Mouse (Mus musculus): ENCODE measurements around the gene Gpr25.

The Gpr25 gene

DNA sequence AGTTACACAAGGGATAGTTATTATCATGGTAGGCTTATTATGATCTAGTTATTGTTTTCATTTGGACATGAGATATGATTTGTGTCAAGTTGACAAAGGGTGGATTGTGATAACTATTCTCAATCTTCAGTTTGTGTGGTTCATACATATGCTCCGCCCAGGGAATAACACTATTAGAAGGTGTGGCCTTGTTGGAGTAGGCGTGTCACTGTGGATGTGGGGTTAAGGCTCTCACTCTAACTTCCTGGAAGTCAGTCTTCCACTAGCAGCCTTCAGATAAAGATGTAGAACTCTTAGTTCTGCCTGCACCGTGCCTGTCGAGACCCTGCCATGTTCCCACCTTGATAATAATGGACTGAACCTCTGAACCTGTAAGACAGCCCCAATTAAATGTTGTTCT, 22.2 kb downstream of the Gpr25 start:
- in situ Hi-C loops (cut with MboI; ENCODE audit: low pct_unique_long_range_greater_than_20kb in 1 of 2, low sequenced_read_pairs in 2 of 2, unreplicated experiment in 1 of 2) = no loop called here

DNA sequence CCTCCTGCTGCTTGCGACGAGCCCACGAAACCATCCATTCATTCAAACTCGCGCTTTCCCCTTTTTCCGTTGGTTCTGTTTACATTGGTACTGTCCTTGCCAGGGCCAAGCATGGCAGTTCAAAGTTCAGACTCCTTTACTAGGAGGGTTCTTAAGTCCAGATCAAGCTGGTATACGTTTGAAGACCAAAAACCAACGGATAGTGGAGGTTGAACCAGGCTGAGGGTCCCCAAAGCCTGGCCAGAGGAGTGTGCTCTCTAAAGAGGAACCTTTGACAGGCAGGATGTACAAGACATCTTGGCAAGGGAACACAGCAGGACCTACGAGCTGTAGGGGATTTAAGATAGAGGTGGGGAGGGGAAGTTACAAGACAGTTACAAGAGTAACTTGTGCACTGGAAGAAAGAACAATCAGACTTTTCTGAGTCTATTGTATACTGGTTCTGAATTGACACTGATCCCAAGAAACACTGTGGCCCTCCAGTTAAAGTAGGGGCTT, 26.0 kb downstream of the Gpr25 start:
- in situ Hi-C loops (cut with MboI; ENCODE audit: low pct_unique_long_range_greater_than_20kb in 1 of 2, low sequenced_read_pairs in 2 of 2, unreplicated experiment in 1 of 2) = no loop called here

DNA sequence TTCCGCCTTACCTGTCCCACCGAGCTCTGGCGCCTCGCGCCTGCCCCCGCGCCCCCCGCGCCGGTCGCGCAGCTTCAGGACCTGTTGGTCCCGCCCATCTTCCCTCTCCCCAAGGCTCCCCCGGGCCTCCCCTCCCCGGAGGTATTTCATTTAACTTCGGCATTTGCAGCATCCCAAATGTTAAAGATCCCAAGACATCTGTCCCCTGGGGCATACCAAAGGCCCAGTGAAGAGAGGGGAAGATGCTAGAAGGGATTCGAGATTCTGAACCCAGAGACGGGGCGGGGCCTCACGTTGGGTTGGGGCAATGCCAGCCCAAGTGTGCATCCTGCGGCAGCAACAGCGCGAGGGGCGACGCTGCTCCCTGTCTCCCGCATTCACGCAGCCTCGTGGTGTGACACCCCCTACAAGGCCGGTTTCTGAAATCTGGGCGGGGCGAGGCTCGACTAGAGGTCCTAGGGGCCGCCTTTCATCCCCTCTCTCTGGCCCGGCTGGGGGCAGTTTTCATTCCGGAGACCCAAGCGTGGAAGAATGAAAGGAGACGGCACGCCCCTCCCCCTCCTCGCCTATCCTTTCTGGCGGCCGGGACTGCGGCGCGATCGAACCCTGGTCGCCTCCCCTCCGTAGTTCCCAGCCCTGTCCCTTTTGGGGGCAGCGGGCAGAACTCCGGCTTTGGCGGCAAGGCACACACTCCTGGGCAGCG, 26.6 kb downstream of the Gpr25 start, which contains the start of gene Inava:
Inava (minus strand) TSS at position 373 of the 703 bp plus-strand sequence.
- in situ Hi-C loops (cut with MboI; ENCODE audit: low pct_unique_long_range_greater_than_20kb in 1 of 2, low sequenced_read_pairs in 2 of 2, unreplicated experiment in 1 of 2) = no loop called here

DNA sequence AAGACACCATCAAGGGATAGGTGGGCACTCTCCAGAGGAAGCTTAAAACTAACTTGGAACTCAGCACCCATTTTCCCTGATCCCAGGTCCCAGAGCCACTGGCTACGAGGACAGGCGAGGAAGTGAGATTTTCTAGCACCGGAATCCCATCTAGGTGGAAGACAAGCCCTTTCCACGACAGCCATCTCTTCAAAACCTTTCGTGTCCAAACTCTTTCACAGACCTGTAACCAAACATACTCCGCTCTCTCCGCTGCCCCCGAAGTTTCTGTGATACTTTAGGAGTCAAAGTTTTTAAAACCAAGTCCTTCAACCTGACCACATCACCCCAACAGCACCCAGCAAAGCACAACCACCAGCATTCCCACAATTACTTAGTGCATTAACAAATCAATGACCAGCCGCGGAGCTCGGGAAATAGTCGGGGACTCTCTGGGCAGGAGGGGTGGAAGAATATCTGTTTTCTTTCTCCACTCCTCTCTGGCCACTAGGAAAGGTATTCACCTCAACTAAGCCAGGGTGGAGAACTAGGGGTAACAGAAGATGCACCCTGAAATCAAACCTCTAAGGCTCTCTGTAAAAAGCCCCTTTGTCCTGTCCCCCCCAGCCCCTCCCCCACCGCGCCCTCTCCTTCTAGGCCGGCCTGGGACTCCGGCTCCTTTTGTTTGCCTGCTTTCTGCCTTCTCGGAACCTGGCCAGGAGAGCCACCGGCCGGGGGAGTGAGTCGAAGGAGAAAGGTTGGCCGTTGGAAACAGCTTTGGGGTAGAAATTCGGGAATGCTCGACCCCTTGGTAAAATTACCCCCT, 27.5 kb downstream of the Gpr25 start:
- in situ Hi-C loops (cut with MboI; ENCODE audit: low pct_unique_long_range_greater_than_20kb in 1 of 2, low sequenced_read_pairs in 2 of 2, unreplicated experiment in 1 of 2) = no loop called here

DNA sequence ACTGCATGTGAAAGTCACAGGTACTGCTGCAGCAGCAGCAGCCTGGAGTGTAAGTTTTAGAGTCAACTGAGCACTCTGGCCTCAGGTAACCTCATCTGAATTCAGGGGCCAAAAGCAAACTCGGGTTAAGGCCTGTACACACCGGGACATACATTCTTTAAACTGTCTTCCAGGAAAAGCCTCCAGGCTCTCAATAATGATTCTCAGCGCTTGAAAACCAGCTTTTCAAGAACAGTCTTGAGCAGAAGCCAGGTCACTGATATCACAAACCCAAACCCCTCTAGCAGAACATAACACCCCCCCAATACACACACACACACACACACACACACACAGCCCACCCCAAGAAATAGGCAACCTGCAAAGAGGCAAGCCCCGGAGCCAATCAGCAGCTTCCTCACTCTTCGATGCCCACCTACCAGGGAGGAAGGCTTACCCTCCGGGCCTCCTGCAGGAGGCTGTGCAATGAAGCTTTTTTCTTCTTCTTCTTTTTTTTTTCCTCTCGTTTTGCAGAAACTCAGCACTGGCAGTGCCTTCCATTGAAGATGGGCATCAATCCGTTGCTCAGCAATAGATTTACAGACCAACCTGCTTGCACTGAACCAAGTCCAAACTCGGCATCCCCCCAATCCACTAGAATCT, 28.3 kb downstream of the Gpr25 start:
- in situ Hi-C loops (cut with MboI; ENCODE audit: low pct_unique_long_range_greater_than_20kb in 1 of 2, low sequenced_read_pairs in 2 of 2, unreplicated experiment in 1 of 2) = no loop called here

DNA sequence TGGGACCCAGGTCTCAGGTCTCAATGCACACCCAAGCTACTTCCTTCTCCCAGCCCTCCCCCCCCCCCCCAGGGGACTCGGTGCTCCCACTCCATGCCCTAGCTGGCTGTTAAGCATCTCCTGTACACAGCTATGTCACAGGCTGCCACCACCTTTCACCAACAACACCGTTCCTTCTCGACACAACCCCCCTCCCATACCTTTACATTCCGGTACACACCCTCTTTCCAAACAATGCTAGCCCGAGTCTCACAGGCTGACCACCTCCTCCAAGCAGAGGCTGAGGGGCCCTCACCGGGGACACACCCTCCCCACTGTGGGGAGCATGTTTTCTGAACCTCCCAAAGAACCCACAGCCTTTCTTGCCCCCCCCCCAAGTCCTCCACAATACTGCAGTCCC, 29.1 kb downstream of the Gpr25 start:
- in situ Hi-C loops (cut with MboI; ENCODE audit: low pct_unique_long_range_greater_than_20kb in 1 of 2, low sequenced_read_pairs in 2 of 2, unreplicated experiment in 1 of 2) = no loop called here

DNA sequence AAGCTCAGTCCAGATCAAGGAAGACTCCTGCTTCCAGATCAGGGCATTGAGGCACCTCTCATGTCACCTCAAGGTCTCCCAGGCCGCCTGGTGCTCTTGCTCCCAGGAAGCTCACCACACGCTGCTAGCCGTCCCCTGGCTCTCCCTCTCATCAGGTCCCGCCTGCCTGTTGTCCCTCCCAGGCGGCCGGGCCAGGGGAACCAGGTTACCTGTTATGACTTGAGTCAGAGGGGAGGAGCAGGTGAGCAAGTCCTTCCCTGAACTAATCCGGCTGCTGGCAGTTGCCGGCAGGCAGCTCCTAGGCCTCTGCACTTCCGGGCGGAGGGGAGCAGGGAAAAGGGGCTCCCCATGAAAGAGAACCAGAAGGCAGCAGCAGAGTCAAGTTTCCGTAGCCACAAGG, 30.5 kb downstream of the Gpr25 start:
- in situ Hi-C loops (cut with MboI; ENCODE audit: low pct_unique_long_range_greater_than_20kb in 1 of 2, low sequenced_read_pairs in 2 of 2, unreplicated experiment in 1 of 2) = no loop called here

DNA sequence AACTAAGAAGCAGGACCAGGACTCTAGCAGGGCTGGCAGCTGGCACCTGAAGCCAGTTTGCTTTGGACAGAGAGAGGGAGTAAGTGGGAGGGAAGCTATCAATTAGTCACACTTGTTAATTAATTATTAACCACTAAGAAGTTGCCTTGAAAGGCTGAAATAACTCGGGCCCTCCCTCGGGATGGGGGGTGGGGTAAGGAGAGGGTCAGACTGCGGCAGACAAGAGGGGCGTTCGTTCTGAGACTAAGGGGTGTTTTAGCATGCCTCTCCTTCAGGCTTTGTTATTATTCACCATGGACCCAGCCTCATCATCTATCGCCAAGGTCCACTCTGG, 31.7 kb downstream of the Gpr25 start:
- in situ Hi-C loops (cut with MboI; ENCODE audit: low pct_unique_long_range_greater_than_20kb in 1 of 2, low sequenced_read_pairs in 2 of 2, unreplicated experiment in 1 of 2) = no loop called here

DNA sequence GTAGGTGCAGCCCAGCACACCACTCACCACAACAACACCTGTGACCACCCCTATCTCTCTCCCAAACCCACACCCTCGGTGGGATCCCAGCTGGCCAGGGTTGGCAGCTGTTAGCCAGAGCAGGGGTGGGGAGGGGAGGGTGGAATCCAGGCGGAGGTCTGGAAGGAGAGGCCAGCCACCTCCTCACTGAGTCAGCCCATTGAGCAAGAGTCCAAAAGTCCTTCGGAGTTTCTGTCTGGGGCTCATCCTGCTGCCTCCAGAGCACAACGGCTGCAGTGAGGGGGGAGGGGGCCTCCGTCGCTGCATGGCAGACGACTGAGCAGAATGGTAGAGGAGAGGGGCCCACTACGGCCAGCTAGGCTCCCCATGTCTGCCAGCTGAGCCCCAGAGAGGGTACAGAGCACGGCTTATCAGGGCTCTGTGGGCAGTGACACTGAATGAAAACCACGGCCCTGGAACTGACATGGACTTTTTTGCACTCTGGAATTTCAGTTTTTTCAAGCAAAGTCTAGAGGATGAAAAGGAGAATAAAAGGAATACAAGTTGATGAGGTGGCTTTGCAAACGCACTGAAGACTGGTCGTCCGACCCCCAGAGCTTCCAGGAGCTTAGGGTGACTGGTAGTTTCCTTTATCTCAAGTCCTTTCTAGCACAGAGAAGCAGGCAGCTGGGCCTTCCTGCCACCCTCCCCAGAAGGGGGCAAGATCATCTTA, 32.2 kb downstream of the Gpr25 start:
- in situ Hi-C loops (cut with MboI; ENCODE audit: low pct_unique_long_range_greater_than_20kb in 1 of 2, low sequenced_read_pairs in 2 of 2, unreplicated experiment in 1 of 2) = no loop called here

DNA sequence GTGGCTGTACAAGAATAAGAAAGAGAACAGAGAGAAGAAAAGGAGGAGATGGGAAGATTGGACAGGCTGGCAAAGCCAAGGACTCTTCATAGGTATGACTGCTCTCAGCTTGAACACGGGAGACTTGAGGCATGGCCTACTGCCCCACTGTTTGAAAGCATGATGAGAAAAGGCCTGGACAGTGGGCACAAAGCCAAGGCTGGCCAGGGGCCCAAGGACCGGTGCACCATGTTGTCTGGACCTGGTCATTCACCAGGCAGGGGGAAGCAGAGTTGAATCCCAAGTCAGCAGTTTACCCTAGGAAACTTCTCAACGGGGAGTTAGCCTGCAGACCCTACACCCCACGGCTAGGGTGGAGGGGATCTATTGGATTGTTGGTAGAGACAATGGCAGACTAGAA, 32.8 kb downstream of the Gpr25 start:
- in situ Hi-C loops (cut with MboI; ENCODE audit: low pct_unique_long_range_greater_than_20kb in 1 of 2, low sequenced_read_pairs in 2 of 2, unreplicated experiment in 1 of 2) = no loop called here

DNA sequence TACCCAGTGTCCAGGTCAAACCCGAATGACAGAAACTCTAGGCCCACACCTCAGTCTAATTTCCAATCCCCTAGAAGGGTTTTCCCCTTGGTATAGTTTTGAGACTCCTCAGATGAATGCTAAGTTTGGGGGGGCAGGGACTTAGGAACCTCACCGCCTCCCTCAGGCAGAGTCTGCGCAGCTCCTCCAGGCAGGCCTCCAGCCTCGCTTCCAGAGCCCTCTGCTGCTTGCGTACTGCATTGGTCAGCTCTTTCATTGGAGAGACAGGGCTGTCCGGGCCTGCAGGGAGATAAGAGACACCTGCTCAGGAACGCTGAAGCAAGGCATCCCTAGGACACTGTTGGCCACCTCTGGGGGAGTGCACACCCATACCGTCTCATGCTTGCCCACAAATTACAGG, 34.0 kb downstream of the Gpr25 start:
- in situ Hi-C loops (cut with MboI; ENCODE audit: low pct_unique_long_range_greater_than_20kb in 1 of 2, low sequenced_read_pairs in 2 of 2, unreplicated experiment in 1 of 2) = no loop called here

DNA sequence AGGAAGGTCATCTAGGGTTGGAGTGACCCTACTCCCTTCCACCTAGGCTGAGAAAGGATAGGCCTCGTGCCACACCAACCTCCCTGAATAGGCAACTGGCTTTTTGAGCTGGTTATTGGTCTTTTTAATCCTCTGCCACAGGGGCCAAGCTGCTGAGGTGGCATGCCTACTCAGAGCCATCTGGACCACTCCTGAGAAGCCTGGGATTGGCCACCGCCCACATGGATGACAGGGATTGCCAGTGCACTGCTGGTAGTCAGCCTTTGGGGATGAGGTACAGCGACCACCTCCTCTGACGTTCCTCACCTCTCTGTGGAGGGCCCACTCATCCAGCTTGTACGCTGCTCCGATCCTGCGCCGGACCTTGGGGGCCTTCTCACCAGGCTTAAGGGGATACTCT, 34.8 kb downstream of the Gpr25 start:
- in situ Hi-C loops (cut with MboI; ENCODE audit: low pct_unique_long_range_greater_than_20kb in 1 of 2, low sequenced_read_pairs in 2 of 2, unreplicated experiment in 1 of 2) = no loop called here

DNA sequence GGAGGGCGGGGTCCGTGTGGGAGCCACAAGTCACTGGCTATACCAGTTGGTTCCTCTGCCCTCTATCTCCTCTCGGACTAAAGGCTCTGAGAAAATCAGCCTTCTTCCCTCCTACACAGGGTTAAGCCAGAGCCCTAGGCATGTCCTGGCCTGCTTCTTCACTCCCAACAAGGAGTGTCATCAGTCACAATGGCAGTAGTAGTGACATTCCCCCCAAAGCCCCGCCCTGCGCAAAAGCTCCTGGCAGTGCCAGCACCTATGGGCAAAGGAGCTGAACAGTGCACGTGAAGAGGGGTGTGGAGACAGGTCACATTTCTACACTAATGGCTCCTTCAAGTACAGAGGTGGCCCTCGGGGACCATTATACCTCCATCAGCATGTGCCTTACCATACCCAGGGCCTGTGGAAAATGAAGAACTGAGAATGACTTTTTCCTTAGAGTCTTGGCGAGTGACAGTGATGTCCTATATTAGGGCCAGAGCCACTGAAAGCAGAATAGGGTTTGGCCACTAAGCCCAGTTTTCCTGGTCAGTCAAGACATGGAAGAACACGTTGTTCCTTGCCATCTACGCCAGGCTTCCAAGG, 36.8 kb downstream of the Gpr25 start:
- in situ Hi-C loops (cut with MboI; ENCODE audit: low pct_unique_long_range_greater_than_20kb in 1 of 2, low sequenced_read_pairs in 2 of 2, unreplicated experiment in 1 of 2) = no loop called here

DNA sequence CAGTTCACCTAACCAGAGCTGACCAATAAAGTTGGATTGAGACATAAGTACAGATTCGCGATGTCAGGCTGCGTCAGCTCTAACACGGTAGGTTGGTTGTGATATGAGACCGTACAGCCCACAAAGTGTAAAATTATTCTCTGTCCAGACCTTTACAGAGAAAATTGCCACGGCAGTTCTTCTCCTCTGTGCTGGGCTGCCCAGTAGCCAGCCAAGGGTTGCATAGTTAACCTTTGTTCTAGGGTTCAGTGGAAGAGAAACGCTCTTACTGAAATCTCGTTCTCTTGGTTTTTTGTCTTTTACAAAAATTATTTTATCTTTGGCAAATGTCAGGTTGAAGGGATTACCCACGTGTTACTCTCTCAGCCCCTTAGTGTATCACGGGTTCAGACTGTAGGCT, 38.3 kb downstream of the Gpr25 start:
- in situ Hi-C loops (cut with MboI; ENCODE audit: low pct_unique_long_range_greater_than_20kb in 1 of 2, low sequenced_read_pairs in 2 of 2, unreplicated experiment in 1 of 2) = no loop called here

DNA sequence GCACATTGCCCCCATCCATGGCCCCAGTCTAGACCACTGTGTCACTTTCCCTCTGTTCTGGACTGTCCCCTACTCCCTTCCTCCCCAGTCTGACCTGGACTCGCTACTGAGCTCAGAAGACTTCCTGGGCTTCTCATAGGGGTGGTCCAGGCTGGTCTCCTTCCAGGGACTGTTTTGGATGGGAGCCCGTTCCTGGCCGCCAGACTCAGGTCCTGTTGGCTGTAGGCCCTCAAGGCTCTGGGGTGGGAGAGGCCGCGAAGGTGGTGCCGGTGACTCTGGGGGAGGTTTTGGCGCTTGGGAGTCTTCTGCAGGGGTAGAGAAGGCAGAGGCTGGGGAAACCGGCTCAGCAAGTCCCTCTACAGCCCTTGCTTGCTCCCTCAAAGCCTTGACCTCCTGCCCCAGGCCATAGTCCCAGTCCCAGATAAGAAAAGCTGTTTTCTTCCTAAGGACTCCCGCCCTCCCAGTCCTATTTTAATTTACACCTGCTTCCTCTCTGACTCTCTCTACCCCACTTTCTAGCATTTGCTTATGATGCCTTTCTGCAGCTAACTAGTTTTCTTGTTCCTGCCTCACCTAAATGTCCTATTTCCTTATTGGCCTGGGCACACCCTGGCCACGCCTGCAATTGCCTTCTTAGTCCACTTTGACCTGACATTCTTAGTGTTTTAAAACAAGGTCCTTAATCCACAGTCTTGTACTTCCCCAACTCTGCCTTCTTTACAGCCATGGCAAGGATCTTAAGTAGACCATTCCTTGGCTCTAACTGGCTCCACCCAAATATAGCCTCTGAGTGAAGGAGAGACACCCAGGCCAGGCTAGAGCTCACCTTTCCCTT, 40.4 kb downstream of the Gpr25 start:
- in situ Hi-C loops (cut with MboI; ENCODE audit: low pct_unique_long_range_greater_than_20kb in 1 of 2, low sequenced_read_pairs in 2 of 2, unreplicated experiment in 1 of 2) = no loop called here

DNA sequence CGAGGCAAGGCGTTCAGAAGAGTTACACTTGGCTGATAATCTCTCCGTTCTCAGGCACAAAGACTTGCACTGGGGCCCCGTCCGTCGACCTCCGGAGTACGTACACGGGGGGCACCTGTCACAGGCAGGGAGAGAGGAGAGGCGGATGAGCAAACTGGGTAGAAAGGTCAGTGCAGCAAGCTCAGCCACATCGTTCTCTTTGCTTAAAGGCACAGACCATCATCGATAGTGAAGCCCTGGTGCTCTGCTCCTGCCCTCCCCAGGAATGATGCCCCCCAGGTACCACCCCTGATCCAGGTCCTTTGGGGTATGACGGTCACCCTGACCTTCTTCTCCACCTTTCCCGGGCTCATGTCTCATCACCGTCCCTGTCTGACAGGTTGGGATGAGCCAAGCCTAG, 46.4 kb downstream of the Gpr25 start:
- in situ Hi-C loops (cut with MboI; ENCODE audit: low pct_unique_long_range_greater_than_20kb in 1 of 2, low sequenced_read_pairs in 2 of 2, unreplicated experiment in 1 of 2) = no loop called here

DNA sequence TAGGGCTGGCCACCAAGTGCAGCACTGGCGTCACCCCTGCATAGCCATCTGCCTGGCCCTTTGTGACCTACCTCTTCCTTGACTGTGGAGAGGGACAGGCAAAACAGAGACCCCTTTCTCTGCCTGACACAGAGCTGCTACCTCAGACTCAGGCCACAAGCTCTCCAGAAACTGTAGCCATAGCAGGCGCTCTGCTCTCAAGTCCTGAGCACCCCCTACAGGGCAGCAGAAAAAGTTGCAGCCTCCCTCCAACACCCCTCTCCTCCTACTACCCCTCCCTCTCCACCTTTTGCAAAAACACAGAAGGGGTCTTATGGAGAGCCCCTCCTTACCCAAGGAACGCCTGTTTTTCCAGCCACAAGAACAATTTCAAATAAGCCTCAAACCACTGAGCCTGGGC, 47.9 kb downstream of the Gpr25 start, which contains the start of gene Mroh3:
Mroh3 (minus strand) TSS at position 26 of the 400 bp plus-strand sequence.
- in situ Hi-C loops (cut with MboI; ENCODE audit: low pct_unique_long_range_greater_than_20kb in 1 of 2, low sequenced_read_pairs in 2 of 2, unreplicated experiment in 1 of 2) = no loop called here

All from mouse embryonic stem cell (cell line).